Mouse (Mus musculus) frontal cortex, postnatal 36 days (tissue): ENCODE data around the gene Shc4.

Experiments used
- DNase-seq, 2 experiments: peaks; one replicate each; pipeline ENCODE4 v3.0.0; 2022; ENCODE audit warnings: low spot score in 2 of 2

The Shc4 gene

GRCm38 (mm10) chr2:125724086-125724430 is at the start of gene Shc4:
Gene Shc4, minus strand, starts transcription at chr2:125724148.
- DNase-seq = no peak

- no peak for DNase-seq
Observed at GRCm38 (mm10) chr2:125765029-125765428, 41.1 kb upstream of the Shc4 start.

DNA sequence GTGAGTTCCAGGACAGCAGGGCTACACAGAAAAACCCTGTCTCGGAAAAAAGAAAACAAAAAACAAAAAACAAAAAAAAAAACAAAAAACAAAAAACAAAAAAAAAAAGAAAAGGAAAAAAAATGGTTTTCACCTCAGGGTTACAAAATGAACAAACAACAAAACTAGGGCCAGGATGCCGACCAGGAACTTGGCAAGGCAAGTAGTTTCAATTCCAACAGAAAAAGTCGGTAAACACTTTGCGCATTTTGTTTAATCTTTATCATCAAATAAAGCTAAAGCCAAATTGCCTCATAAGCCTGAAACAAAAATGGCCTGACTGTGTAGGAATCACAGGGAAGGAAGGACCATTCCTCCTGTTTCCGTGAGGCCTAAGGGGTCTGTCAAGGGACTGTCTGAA is 40.6 kb upstream of the Shc4 start:
- no peak for DNase-seq

GRCm38 (mm10) chr2:125749330-125749729 is 25.4 kb upstream of the Shc4 start:
- no peak for DNase-seq

GRCm38 (mm10) chr2:125739338-125739737 is 15.4 kb upstream of the Shc4 start:
- no peak for DNase-seq

- no peak for DNase-seq
Observed at GRCm38 (mm10) chr2:125738718-125739117, 14.8 kb upstream of the Shc4 start.

- no peak for DNase-seq
Observed at GRCm38 (mm10) chr2:125736025-125736343, 12.0 kb upstream of the Shc4 start.

DNA sequence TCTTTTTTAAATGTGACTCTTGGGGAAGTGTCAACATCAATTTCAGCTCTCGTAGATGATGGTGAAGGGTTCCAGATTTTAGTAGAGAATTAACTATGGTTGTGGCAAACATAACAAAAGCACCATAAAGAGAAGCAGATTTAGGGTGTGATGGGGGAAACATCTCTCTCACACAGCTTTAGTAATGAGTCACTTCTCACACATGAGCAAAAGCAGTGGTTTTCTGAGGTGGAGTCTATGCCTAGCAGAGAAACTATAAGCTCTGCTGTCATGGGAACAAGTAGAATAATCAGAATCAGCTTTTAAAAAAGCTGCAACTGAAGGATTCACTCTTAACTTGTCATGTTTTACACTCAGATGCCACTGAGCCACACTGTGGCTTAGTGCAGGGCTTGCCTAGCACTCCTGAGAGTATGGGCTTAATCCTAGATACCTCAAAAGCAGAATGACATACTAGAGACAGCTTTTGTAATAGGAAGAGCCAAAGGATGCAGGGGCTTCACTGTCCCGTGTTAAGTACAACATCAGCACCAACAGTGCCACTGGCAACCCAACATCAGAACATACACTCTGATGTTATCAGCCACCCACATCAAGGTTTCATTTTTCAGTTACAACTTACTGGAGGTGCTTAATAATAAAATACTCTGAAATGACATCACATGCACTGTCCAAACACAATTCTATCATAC is 11.5 kb upstream of the Shc4 start:
- no peak for DNase-seq

DNA sequence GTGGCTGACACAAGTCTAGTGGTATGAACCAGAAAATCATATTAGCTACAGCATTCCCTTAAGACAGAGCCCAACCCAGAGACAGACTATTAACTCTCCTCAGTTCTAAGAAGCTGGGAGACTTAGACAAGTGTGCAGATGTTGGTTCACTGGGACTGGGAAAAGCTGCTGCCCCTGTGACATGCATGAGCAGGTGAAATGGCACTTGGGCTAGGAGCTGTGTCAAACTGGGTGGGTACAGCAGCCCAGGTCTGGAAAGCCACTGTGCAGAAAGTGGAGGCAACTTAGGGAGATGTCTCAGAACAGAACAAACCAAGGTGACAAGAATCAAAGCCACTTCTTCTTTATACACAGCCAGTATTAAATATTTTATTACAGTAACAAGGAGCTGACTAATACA is 10.8 kb upstream of the Shc4 start:
- no peak for DNase-seq

DNA sequence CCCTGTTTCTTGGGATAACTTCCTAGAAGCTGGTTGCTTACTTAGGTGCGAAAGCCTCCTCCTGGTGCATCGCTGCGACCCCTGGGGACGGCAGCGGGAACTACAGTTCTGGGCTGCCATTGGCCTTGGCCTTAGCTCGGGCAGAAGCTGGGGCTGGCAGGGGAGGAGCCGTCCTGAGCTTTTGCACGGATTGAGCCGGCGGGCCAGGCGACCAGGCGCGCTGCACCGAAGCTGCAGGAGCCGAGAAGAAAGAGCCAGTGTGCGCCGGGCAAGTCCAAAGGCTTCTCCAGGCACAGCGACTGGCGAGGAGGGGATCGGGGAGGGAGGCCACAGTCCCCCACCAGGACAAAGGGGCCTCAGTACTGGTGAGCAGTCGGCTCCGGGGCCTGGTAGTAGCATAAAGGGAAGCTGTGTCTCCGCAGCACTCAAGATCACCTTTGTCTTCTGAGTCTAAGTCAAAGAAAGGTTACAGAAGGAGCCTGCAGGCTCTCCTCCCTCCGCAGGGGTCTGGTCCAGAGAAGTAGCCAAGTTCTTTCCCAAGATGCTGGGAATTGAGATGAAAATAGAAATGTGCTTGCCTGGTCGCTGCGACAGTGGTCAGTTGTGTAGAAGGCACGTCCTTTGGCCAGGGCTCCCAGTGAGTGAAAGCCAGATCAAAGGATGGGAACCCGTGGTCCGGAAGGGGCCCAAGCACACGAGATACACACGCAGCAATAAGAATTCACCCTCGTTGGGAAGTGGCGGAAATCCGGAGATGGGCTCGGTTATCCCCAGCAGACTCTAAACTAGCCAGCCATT is 8.0 kb upstream of the Shc4 start:
- DNase-seq = peak; percentile 93 to 95

GRCm38 (mm10) chr2:125724546-125725114 is 682 bp upstream of the Shc4 start:
- no peak for DNase-seq

DNA sequence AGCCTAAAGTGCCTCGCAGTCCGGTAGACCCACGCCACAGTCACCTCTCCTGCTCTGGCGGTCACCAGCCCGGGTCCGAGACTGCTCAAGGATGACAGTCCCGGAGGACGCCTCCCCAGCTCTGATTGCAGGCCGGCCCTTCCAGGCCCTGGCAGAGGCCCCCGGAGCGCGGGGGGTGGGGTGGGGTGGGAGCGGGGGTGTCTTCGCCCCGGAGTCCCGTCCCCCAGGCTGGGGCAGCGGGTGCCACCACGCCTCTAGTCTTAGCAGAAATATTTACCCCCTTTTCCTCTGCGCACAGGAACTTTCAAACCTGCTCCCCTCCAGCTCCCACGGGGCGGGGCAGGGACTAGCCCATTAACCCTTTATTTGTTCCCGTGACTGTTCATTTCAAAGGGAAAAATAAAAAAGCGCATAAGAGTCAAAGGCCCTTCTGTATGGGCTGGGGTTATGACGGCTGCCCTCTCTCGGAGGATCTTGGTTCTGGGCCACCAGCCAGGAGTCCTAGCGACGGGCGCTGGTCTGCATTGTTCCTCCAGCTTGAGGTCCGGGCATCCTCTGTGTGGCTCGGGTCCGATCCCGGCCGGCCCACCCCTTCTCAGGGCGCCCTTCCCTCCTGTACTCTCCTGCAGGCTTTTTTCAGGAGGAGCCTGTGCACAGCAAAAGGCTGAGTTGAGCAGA is 401 bp downstream of the Shc4 start:
- no peak for DNase-seq

DNA sequence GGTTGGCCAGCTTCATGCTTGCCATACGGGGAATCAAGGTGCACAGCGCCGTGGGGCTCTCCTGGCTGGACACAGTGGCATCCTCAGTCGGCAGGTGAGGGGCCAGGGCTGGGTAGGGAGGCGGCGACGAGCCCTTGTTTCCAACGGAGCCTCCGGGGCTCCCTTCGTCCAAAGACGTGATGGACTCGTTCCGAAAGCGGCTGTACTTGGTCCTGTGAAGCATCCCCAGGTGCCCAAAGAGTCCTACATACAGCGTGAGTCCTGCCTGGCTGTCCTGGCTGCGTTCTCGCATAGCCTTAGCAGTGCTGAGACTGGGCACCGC is 901 bp downstream of the Shc4 start:
- no peak for DNase-seq

DNA sequence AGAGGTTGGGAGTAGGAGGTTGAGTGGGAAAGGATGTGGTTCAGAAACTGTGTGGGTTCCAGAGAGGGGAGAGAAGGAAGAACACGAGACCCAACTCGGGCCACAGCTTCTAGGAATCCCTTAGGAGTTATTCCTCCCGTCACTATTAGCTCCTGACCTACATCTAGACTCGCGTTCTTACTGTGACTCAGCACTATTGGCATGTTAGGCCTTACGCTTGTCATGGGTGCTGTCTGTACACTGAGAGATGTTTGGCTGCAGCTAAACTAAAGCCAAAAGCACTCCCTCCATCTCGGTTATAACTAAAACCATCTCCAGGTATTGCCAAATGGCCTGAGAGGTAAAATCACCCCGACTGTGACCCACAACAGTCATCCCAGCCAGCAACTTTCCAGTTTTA is 7.3 kb downstream of the Shc4 start:
- no peak for DNase-seq

GRCm38 (mm10) chr2:125706510-125706921 is 17.4 kb downstream of the Shc4 start:
- no peak for DNase-seq

DNA sequence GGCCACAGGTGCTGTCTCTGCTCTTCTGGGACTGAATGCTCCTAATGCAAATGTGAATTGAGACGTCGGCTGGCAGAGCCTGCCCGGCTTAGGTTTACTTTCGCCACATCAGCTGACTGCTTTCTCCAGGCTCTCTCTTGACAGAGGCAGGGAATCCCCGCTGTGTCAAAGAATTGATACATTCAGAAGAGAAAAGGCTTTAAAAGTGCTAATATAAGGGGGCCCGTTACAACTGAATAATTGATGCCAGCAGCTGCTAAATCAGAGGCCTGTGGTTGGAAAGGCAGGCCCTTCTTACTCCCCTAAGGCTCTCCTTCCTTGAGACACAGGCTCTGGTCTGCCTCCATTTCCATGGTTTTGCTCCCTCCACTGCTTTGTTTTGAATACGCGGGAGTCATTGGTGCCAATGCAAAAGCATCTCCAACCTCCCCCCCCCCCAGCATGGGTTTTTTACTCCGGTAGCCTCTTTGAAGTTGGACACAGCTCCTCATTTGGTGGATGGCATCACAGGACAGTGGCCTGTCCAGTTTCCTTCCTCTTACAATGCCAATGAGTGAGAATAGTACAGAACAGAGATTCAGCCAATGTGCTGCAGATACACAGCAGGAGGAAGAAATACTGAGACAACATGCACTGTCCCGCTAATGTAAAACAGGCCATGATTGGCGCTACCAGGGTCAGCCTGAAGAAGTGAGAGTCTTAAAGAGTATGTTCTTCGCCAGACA is 18.9 kb downstream of the Shc4 start:
- no peak for DNase-seq

GRCm38 (mm10) chr2:125702851-125703250 is 21.1 kb downstream of the Shc4 start:
- DNase-seq = no peak

GRCm38 (mm10) chr2:125701606-125702005 is 22.3 kb downstream of the Shc4 start:
- DNase-seq = no peak

DNA sequence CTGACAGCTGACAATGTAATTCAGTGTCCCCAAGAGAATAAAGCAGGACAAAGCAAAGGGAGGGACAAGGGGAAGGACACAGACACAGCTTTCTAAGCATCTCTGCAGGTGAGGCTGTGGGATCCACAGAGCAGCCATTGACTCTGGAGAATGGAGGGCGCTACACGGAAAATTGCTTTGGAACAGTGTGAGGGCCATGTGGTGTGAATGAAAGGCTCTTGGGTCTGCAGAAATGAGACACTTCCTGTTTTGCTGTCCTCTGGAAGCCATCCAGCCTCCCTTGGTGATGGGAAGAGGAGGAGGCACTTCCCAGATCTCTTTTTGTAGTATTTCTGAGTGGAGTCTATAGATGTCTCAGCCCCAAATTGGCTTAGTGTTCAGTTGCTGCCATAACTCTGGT is 27.7 kb downstream of the Shc4 start:
- no peak for DNase-seq

- DNase-seq = no peak
Observed at GRCm38 (mm10) chr2:125694798-125695197, 29.1 kb downstream of the Shc4 start.

GRCm38 (mm10) chr2:125692010-125692409 is 31.9 kb downstream of the Shc4 start:
- peak in 1 of 2 experiments; percentile 34 for DNase-seq
